Mouse (Mus musculus): ENCODE measurements around the gene Bcl2l1. TPM values are rescaled to one million over a fixed set of nuclear protein-coding genes. Genes with fewer than 3 reads are reported as not detected.

The Bcl2l1 gene
- polyA plus RNA-seq, 1 experiment: 51.2 TPM

DNA sequence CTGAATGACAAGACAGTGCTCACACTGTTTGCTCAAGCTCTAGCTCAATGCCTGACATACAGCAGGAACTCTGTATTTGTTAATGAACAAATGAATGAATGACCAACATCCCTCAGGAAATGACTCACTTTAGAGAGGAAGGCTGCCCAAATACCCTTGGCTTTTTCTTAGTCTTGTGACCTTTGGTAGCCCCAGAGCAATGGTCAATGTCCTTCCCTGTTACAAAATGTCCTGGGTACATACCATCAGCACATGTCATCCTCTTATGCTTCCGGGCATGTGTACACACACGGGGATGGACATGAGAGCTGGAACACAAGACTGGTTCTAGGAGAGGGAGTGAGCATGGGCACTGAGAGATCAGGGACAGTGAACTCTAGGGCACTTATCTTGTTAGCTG lies 25.5 kb downstream of the Bcl2l1 start:
- no peak for TF ChIP-seq CTCF (IDR thresholded peaks at IDR 0.05; ENCODE audit: borderline replicate concordance, insufficient read depth, low read length)
- no peak for TF ChIP-seq POLR2A (IDR thresholded peaks at IDR 0.05; ENCODE audit: low read depth, low read length)
- no peak overlapping the region for H3K4me3 ChIP-seq (ENCODE audit: insufficient read depth, low read length)
- peak overlapping the region; percentile 86 for H3K27ac ChIP-seq (ENCODE audit: insufficient read depth, low read length)
- peaks cover 34% of the 10 kb centered on the region for H3K4me1 ChIP-seq (ENCODE audit: control insufficient read depth, insufficient read depth, low read length)

DNA sequence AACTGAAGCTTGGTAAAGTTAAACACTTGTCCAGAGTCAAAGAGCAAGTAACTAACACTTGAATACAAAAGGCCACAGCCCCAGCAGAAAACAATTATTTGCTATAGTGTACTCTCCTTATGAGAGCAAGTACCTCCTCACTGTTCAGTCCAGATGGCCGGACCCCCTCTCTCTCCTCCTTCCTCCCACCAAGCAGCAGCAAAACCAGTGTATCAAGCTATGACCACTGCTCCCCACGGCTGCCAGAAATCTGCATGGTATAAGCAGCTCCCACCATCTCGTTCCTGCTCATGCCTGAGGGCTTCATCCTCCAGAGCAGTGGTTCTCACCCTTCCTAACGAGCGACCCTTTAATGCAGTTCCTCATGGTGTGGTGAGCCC lies 26.4 kb downstream of the Bcl2l1 start:
- Histone ChIP-seq H3K27ac (ENCODE audit: insufficient read depth, low read length) (peak overlapping the region; percentile 86), H3K4me3 (ENCODE audit: insufficient read depth, low read length) (no peak overlapping the region), H3K4me1 (ENCODE audit: control insufficient read depth, insufficient read depth, low read length) (peaks cover 27% of the 10 kb centered on the region)
- no peak for TF ChIP-seq CTCF (IDR thresholded peaks at IDR 0.05; ENCODE audit: borderline replicate concordance, insufficient read depth, low read length)
- no peak for TF ChIP-seq POLR2A (IDR thresholded peaks at IDR 0.05; ENCODE audit: low read depth, low read length)

DNA sequence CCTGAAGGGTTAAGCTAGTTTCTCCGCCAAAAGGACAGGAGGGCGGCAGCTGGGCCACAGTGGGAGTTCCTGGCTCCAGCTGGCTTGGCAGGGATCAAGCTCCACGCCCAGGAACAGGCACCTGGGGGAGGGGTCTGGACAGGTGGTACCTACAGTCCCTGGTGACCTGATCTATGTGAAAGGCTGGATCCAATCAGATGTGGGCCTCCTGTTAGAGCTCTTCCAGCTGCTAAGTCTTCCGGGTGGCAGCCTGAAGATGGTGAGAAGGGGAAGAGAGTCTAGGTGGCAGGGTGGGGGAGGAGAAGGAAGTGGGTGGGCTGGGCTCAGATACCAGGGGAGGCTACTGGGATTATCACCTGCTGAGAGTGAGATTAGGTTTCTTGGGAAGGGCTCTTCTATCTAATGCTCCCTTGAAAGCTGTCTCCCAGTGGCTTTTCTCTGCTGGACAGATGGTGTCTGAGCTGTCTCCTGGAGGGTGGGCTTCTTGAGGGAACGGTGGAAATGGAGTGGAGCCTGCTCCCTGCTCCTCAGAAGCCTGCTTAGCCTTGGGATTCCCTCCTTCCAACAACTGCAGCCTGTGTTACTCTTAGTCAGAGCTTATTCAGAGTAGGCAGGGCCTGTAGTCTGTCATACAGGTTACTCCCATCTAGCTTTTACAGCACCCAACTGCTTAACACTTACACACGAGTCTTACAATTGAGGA lies 27.0 kb downstream of the Bcl2l1 start:
- H3K4me3 ChIP-seq (ENCODE audit: insufficient read depth, low read length): no peak overlapping the region
- H3K27ac ChIP-seq (ENCODE audit: insufficient read depth, low read length): peak overlapping the region; percentile 86
- no peak for TF ChIP-seq CTCF (IDR thresholded peaks at IDR 0.05; ENCODE audit: borderline replicate concordance, insufficient read depth, low read length)
- TF ChIP-seq POLR2A (IDR thresholded peaks at IDR 0.05; ENCODE audit: low read depth, low read length): no peak
- peaks cover 25% of the 10 kb centered on the region for H3K4me1 ChIP-seq (ENCODE audit: control insufficient read depth, insufficient read depth, low read length)

DNA sequence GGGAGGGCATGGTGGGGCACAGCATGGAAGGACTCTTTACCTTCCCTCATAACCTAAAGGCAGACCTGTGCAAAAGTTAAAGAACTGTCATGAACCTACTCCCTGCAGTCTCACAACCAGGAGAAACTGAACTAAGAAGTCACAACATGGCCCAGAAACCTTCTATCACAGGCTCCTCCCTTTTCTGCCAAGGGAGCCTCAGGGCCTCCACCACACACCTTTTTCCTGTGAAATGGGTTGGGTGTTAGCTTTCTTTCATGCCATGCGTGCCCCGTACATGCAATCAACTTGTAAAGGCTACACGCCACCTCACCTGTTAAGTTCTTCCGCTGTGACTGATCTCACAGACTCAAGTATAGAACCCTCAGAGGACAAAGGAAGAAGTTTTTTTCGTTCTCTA lies 28.4 kb downstream of the Bcl2l1 start:
- peaks cover 25% of the 10 kb centered on the region for H3K4me1 ChIP-seq (ENCODE audit: control insufficient read depth, insufficient read depth, low read length)
- TF ChIP-seq POLR2A (IDR thresholded peaks at IDR 0.05; ENCODE audit: low read depth, low read length) (no peak), CTCF (IDR thresholded peaks at IDR 0.05; ENCODE audit: borderline replicate concordance, insufficient read depth, low read length) (no peak)
- H3K27ac ChIP-seq (ENCODE audit: insufficient read depth, low read length): no peak overlapping the region
- no peak overlapping the region for H3K4me3 ChIP-seq (ENCODE audit: insufficient read depth, low read length)

DNA sequence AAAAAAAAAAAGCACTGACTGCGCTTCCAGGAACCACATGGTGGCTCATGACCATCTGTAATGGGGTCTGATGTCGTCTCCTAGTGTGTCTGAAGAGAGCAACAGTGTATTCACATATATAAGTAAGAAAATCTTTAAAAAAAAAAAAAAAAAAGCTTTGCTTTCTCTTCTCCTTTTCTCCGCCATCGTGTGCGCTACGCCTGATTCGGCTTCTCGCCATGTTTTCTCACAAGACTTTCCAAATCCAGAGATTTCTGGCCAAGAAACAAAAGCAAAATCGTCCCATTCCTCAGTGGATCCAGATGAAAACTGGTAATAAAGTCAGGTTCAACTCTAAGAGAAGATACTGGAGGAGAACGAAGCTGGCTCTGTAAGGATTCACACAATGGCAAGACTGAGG lies 29.2 kb downstream of the Bcl2l1 start:
- H3K27ac ChIP-seq (ENCODE audit: insufficient read depth, low read length): no peak overlapping the region
- peaks cover 25% of the 10 kb centered on the region for H3K4me1 ChIP-seq (ENCODE audit: control insufficient read depth, insufficient read depth, low read length)
- no peak overlapping the region for H3K4me3 ChIP-seq (ENCODE audit: insufficient read depth, low read length)
- no peak for TF ChIP-seq CTCF (IDR thresholded peaks at IDR 0.05; ENCODE audit: borderline replicate concordance, insufficient read depth, low read length)
- TF ChIP-seq POLR2A (IDR thresholded peaks at IDR 0.05; ENCODE audit: low read depth, low read length): no peak

DNA sequence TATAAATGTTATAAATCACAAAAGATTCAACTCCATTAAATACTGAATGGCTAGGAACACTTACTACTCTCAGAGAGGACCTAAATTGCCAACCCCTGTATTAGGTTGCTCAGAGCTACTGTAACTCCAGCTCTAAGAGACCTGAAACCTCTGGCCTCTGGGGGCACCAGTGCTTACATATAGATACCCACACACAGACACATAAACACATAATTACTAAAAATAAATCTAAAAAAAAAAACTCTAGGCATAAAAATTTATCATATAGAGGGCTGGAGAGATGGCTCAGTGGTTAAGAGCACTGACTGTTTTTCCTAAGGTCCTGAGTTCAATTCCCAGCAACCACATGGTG lies 30.8 kb downstream of the Bcl2l1 start:
- Histone ChIP-seq H3K27ac (ENCODE audit: insufficient read depth, low read length) (no peak overlapping the region), H3K4me3 (ENCODE audit: insufficient read depth, low read length) (no peak overlapping the region), H3K4me1 (ENCODE audit: control insufficient read depth, insufficient read depth, low read length) (peaks cover 15% of the 10 kb centered on the region)
- TF ChIP-seq POLR2A (IDR thresholded peaks at IDR 0.05; ENCODE audit: low read depth, low read length) (no peak), CTCF (IDR thresholded peaks at IDR 0.05; ENCODE audit: borderline replicate concordance, insufficient read depth, low read length) (no peak)

DNA sequence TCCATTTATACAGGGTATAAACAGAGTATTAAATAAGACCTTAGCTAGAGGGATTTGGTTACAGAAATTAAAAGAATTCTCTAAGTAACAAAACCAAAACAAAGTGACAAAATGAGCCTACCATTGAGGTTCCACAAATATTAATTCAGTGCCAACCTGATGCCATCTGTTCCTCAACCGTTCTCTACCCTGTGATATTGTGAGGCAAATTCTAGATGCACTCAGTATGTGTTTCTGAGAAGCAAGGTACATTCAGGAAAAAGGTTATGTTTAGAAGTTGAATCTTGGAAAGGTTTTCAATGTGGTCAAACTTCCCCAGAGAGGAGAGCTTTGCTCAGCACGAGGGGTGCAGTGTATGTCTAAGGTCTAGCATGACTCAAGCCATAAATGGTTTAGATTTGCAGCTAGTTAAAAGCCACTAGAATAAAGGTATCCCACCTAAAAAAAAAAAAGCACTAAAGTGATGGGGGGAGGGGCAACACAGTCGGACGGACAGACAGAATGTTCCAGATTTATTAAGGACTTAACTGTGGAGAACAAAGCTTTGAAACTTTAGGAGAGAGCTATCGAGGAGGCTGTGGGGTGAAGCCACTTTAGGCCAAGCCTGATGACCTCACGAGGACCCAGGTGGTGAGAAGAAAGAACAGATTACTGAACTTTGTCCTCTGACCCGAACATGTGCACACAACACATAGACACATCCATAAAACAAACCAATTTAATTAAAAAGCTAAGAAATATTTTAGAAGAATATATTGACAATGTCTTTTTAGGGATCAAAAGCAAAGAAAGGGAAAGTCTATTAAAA lies 31.4 kb downstream of the Bcl2l1 start:
- Histone ChIP-seq H3K27ac (ENCODE audit: insufficient read depth, low read length) (no peak overlapping the region), H3K4me3 (ENCODE audit: insufficient read depth, low read length) (no peak overlapping the region), H3K4me1 (ENCODE audit: control insufficient read depth, insufficient read depth, low read length) (peaks cover 10% of the 10 kb centered on the region)
- TF ChIP-seq POLR2A (IDR thresholded peaks at IDR 0.05; ENCODE audit: low read depth, low read length) (no peak), CTCF (IDR thresholded peaks at IDR 0.05; ENCODE audit: borderline replicate concordance, insufficient read depth, low read length) (no peak)

DNA sequence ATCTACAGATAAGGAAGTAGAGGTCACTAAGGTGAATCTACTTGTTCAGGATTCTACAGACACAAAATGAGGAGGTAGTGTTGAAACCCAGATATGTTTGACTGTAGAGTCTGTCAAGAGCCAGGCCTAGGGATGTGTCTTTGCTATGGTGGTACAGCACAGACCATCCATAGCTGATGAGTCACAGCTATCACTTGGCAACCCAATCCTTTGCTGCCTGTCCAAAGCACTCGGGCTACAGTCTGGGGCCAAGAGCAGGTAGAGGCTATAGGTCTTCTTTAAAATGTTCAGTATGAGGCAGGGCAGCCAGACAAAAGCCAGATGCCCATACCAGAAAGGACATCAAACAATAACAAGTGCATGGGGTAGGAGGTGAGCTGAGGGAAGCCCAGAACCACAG lies 33.9 kb downstream of the Bcl2l1 start:
- no peak overlapping the region for H3K27ac ChIP-seq (ENCODE audit: insufficient read depth, low read length)
- TF ChIP-seq POLR2A (IDR thresholded peaks at IDR 0.05; ENCODE audit: low read depth, low read length) (no peak), CTCF (IDR thresholded peaks at IDR 0.05; ENCODE audit: borderline replicate concordance, insufficient read depth, low read length) (no peak)
- peaks cover 14% of the 10 kb centered on the region for H3K4me1 ChIP-seq (ENCODE audit: control insufficient read depth, insufficient read depth, low read length)
- H3K4me3 ChIP-seq (ENCODE audit: insufficient read depth, low read length): no peak overlapping the region

DNA sequence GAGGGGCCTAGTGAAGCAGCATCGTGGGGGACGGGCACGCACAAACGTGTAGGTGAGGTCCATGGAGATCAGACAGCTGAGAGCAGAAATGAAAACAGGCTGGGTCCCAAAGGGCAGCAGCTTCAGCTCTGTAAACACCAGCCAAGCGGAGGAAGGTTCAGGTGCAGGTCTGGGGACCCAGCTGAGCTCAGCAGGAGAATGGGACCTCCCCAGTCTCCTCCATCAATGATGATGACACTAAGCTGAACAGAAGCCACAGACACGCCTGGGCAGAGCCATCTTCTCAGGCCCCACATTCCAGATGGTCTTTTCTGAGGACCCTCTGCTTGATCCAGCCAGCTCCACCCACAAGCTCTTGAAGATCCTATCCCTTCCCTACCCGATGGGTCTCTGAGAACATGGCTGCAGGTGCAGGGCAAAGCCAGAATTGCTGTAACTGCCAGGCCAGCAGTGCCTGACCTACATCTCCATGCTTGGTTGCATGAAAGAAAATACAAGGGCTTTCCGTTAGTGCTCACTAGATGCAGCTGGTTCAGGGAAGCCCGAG lies 37.2 kb downstream of the Bcl2l1 start:
- H3K27ac ChIP-seq (ENCODE audit: insufficient read depth, low read length): peak overlapping the region; percentile 48
- H3K4me1 ChIP-seq (ENCODE audit: control insufficient read depth, insufficient read depth, low read length): peaks cover 22% of the 10 kb centered on the region
- no peak overlapping the region for H3K4me3 ChIP-seq (ENCODE audit: insufficient read depth, low read length)
- TF ChIP-seq POLR2A (IDR thresholded peaks at IDR 0.05; ENCODE audit: low read depth, low read length) (no peak), CTCF (IDR thresholded peaks at IDR 0.05; ENCODE audit: borderline replicate concordance, insufficient read depth, low read length) (no peak)

DNA sequence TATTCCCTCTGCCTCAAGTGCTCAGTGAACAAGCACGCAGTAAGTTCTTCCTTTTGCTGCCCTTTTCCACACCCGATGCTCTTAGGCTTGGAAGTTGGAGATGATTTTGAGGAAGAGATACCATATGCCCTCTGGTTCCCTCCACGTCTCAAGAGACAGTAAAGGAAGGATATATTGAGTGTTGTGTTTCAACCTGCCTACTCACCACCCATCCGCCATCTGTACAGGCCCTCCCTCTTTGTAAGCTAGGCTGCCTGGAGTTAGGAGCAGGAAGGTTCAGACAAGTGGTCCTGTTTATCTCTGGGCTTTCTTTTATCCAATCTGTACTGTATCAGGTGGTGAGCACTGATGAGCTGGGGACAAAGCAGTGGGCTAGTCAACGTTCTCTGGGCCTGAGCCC lies 38.1 kb downstream of the Bcl2l1 start:
- TF ChIP-seq POLR2A (IDR thresholded peaks at IDR 0.05; ENCODE audit: low read depth, low read length) (no peak), CTCF (IDR thresholded peaks at IDR 0.05; ENCODE audit: borderline replicate concordance, insufficient read depth, low read length) (no peak)
- Histone ChIP-seq H3K4me1 (ENCODE audit: control insufficient read depth, insufficient read depth, low read length) (peaks cover 28% of the 10 kb centered on the region), H3K27ac (ENCODE audit: insufficient read depth, low read length) (peak overlapping the region; percentile 87), H3K4me3 (ENCODE audit: insufficient read depth, low read length) (no peak overlapping the region)

Data from embryonic fibroblast, embryonic 13.5 days (primary cell).